Mouse (Mus musculus) stomach, postnatal 0 days (tissue): ENCODE data around the gene Slc25a33. TPM values are rescaled to one million over a fixed set of nuclear protein-coding genes. Genes with fewer than 3 reads are reported as not detected.

Source experiments
- ATAC-seq: fragments of 200-750 bp; cut with Nextera tagmentation; 2 replicates; pipeline ENCODE4 v1.8.0; 2017; ENCODE audit not compliant: low FRiP score, low TSS enrichment
- DNase-seq: peaks from one replicate; pipeline ENCODE4 v3.0.0-alpha.2; 2016; ENCODE audit warnings: low spot score
- H3K27ac ChIP-seq: fragments of 300-500 bp; sonication (generic); replicated peaks from 2 replicates; pipeline ENCODE4 v1.5.1; 2014; ENCODE audit warnings: mild to moderate bottlenecking, control low read depth
- H3K27me3 ChIP-seq: fragments of 300-500 bp; sonication (generic); 2 replicates; pipeline ENCODE4 v1.6.1; 2014; ENCODE audit warnings: low read length; ENCODE audit not compliant: control insufficient read depth, insufficient read depth
- H3K36me3 ChIP-seq: fragments of 300-500 bp; sonication (generic); 2 replicates; pipeline ENCODE4 v1.6.1; 2014; ENCODE audit warnings: low read length, mixed read lengths; ENCODE audit not compliant: control insufficient read depth, insufficient read depth
- H3K4me1 ChIP-seq: fragments of 300-500 bp; sonication (generic); replicated peaks from 2 replicates; pipeline ENCODE4 v1.6.1; 2014; ENCODE audit warnings: antibody characterized with exemption; ENCODE audit not compliant: control insufficient read depth, insufficient read depth
- H3K4me2 ChIP-seq: fragments of 300-500 bp; sonication (generic); replicated peaks from 2 replicates; pipeline ENCODE4 v1.6.1; 2014; ENCODE audit warnings: low read depth, mild to moderate bottlenecking, control low read depth, moderate library complexity
- H3K4me3 ChIP-seq: fragments of 300-500 bp; sonication (generic); 2 replicates; pipeline ENCODE4 v1.5.1; 2014; ENCODE audit warnings: low read depth, low read length, control low read depth
- H3K9ac ChIP-seq: fragments of 300-500 bp; sonication (generic); 2 replicates; pipeline ENCODE4 v1.6.1; 2014; ENCODE audit warnings: mild to moderate bottlenecking, low read length, control low read depth, mixed read lengths
- H3K9me3 ChIP-seq: fragments of 300-500 bp; sonication (generic); 2 replicates; pipeline ENCODE4 v1.6.1; 2016; ENCODE audit warnings: low read length; ENCODE audit not compliant: control insufficient read depth
- CTCF ChIP-seq: IDR thresholded peaks from 2 replicates; pipeline ENCODE4 v1.5.1; 2016; ENCODE audit warnings: antibody characterized with exemption, low read depth, mild to moderate bottlenecking, moderate library complexity
- EP300 ChIP-seq: optimal IDR thresholded peaks from 2 replicates; pipeline ENCODE3; 2016; ENCODE audit warnings: antibody characterized with exemption
- WGBS: fragments of 180-500 bp; shearing (Covaris S2); extraction: QIAGEN DNeasy Blood & Tissue Kit; methylation state at CpG from one replicate; pipeline ENCODE4 v1.1.7; 2014; 5-methylcytosine and 5-hydroxymethylcytosine counted together
- polyA plus RNA-seq: library from polyadenylated mRNA; unstranded; fragments of >200 nt; fragmentation: Nextera tagmentation; extraction: Ambion mirVana; gene quantifications from 2 replicates; pipeline ENCODE4 v1.2.1, GENCODE M21; 2015

Gene Slc25a33
- polyA plus RNA-seq, 1 experiment from 2014 or later: 21.7 TPM

GRCm38 (mm10) chr4:149728810-149729209, 45.3 kb downstream of the Slc25a33 start:
- peaks cover 22% of the 10 kb centered on the region for H3K36me3 ChIP-seq

GRCm38 (mm10) chr4:149727636-149728035, 46.4 kb downstream of the Slc25a33 start:
- DNase-seq (no peak), ATAC-seq (no peak)
- H3K27me3 ChIP-seq: no peaks in the 10 kb centered on the region
- no peaks in the 10 kb centered on the region for H3K4me1 ChIP-seq
- H3K36me3 ChIP-seq: peaks cover 22% of the 10 kb centered on the region
- H3K9me3 ChIP-seq: no peaks in the 10 kb centered on the region
- no peak overlapping the region for H3K4me3 ChIP-seq
- H3K27ac ChIP-seq: no peak overlapping the region
- TF ChIP-seq CTCF (no peak), EP300 (no peak)
- H3K9ac ChIP-seq: no peak overlapping the region
- 96% methylated on average over 5 of the region's 5 CpGs for WGBS
- H3K4me2 ChIP-seq: no peak overlapping the region

More at GRCm38 (mm10) chr4:149728810-149729209, 45.3 kb downstream of the Slc25a33 start:
- Histone ChIP-seq H3K9ac (no peak overlapping the region), H3K4me2 (no peak overlapping the region), H3K9me3 (no peaks in the 10 kb centered on the region), H3K27me3 (no peaks in the 10 kb centered on the region), H3K4me3 (no peak overlapping the region), H3K4me1 (no peaks in the 10 kb centered on the region), H3K27ac (no peak overlapping the region)
- 70% methylated on average over 8 of the region's 8 CpGs for WGBS
- ATAC-seq (no peak), DNase-seq (no peak)
- TF ChIP-seq CTCF: no peak
- no peak for TF ChIP-seq EP300

DNA sequence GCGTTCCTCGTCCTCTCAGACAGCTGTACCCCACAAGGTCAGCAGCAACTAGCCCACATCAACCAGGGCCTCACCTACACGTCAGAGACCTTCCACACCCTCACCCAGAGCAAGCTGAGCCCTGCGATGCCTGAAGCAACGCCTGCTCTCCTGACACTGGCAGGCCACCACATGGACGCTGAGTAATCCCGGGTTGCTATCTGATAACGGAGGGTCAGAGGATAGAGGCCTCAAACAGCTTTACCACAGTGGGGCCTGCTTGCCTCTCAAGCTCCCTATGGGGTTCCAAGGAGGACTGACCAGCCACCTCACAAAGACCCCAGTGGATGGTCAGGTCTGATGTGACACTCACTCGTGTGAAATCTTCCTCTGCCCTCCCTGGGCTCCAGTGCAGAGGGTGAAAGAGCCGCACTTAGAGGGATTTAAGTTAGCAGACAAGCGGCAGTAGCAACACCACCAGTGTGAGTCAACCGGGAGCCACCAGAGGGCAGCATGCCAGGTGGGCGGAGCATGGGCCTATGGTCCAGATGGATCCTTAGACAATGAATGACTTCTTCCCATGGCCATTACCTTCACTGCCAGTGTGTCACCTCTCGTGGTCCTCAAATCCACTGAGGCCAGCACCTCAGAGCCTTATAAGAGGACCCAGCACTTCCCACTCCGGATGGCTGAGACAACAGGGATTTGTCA, 48.3 kb downstream of the Slc25a33 start:
- DNase-seq: peak; percentile 83
- H3K36me3 ChIP-seq: peaks cover 24% of the 10 kb centered on the region
- WGBS: 59% methylated on average over 15 of the region's 15 CpGs

GRCm38 (mm10) chr4:149724916-149725470, 49.1 kb downstream of the Slc25a33 start:
- Histone ChIP-seq H3K9me3 (no peaks in the 10 kb centered on the region), H3K27me3 (no peaks in the 10 kb centered on the region), H3K4me1 (no peaks in the 10 kb centered on the region), H3K9ac (no peak overlapping the region), H3K4me3 (no peak overlapping the region), H3K4me2 (no peak overlapping the region), H3K27ac (no peak overlapping the region), H3K36me3 (peaks cover 24% of the 10 kb centered on the region)
- WGBS: 88% methylated on average over 17 of the region's 17 CpGs
- no peak for TF ChIP-seq EP300
- TF ChIP-seq CTCF: no peak
- DNase-seq (no peak), ATAC-seq (no peak)

More for the DNA sequence above, 48.3 kb downstream of the Slc25a33 start:
- TF ChIP-seq EP300: no peak
- TF ChIP-seq CTCF: peak; percentile 80
- Histone ChIP-seq H3K9ac (no peak overlapping the region), H3K27ac (no peak overlapping the region), H3K27me3 (no peaks in the 10 kb centered on the region), H3K4me1 (no peaks in the 10 kb centered on the region), H3K9me3 (no peaks in the 10 kb centered on the region), H3K4me2 (no peak overlapping the region), H3K4me3 (no peak overlapping the region)
- no peak; the same call in 1 of the 2 replicates for ATAC-seq

- no peak overlapping the region for H3K4me2 ChIP-seq
- H3K9me3 ChIP-seq: no peaks in the 10 kb centered on the region
- peak; percentile 82 for DNase-seq
- H3K36me3 ChIP-seq: peaks cover 20% of the 10 kb centered on the region
- WGBS: 65% methylated on average over 17 of the region's 17 CpGs
- ATAC-seq: peak; percentile 53
- H3K27ac ChIP-seq: no peak overlapping the region
- TF ChIP-seq CTCF: peak; percentile 74
- no peak for TF ChIP-seq EP300
- no peak overlapping the region for H3K4me3 ChIP-seq
- H3K9ac ChIP-seq: no peak overlapping the region
- no peaks in the 10 kb centered on the region for H3K4me1 ChIP-seq
- H3K27me3 ChIP-seq: no peaks in the 10 kb centered on the region
Measured at GRCm38 (mm10) chr4:149723855-149724731, 50.0 kb downstream of the Slc25a33 start.
